Mouse (Mus musculus) lung, adult 2 months (tissue): ENCODE results near the gene Myh10. TPM values are rescaled to one million over a fixed set of nuclear protein-coding genes. Genes with fewer than 3 reads are reported as not detected.
"Not testable (repeated sequence)": the region's sequence is repeated elsewhere in the genome, so short reads cannot be mapped to it uniquely, and the experiment has no call there.

Experiments
- DNase-seq: peaks from one replicate; pipeline ENCODE4 v3.0.0; 2022
- H3K4me1 ChIP-seq: fragments of 200-500 bp; 2 replicates; pipeline ENCODE4 v1.6.1; 2011; ENCODE audit warnings: low read length; ENCODE audit not compliant: control insufficient read depth, insufficient read depth
- H3K4me3 ChIP-seq: fragments of 200-500 bp; replicated peaks from 2 replicates; pipeline ENCODE3; 2011; ENCODE audit warnings: low read depth, mild to moderate bottlenecking, control low read depth, low read length; ENCODE audit errors: extremely low read depth
- CTCF ChIP-seq: fragments of 200-500 bp; IDR thresholded peaks from 2 replicates; pipeline ENCODE4 v1.5.1; 2011; ENCODE audit warnings: mild to moderate bottlenecking, low read length, control low read depth; ENCODE audit not compliant: insufficient read depth
- POLR2A ChIP-seq: fragments of 200-500 bp; IDR thresholded peaks from 2 replicates; pipeline ENCODE4 v1.6.1; 2011; ENCODE audit warnings: low read depth, mild to moderate bottlenecking, control low read depth, low read length, borderline replicate concordance; ENCODE audit errors: extremely low read depth
- WGBS: fragments of 180-500 bp; shearing (Covaris S2); methylation state at CpG from one replicate; pipeline ENCODE4 v1.1.7; 2018; 5-methylcytosine and 5-hydroxymethylcytosine counted together
- polyA plus RNA-seq: library from polyadenylated mRNA; depleted of rRNA; stranded (reverse); fragments of >200 nt; gene quantifications from 2 replicates; pipeline ENCODE4 v1.2.3, GENCODE M21; 2012

The Myh10 gene
- polyA plus RNA-seq, 1 experiment: 123 TPM

- Histone ChIP-seq H3K4me3 (no peak overlapping the region), H3K4me1 (no peaks in the 10 kb centered on the region)
- peak; percentile 93 for TF ChIP-seq CTCF
- TF ChIP-seq POLR2A: no peak
- 34% methylated on average over 6 of the region's 6 CpGs for WGBS
- peak; percentile 76 for DNase-seq
Observed at GRCm38 (mm10) chr11:68807787-68808186, 116.4 kb downstream of the Myh10 start.

GRCm38 (mm10) chr11:68811881-68812577, 120.7 kb downstream of the Myh10 start:
- WGBS: 67% methylated on average over 9 of the region's 9 CpGs
- no peak for DNase-seq
- no peak overlapping the region for H3K4me3 ChIP-seq
- TF ChIP-seq CTCF (no peak), POLR2A (no peak)
- H3K4me1 ChIP-seq: no peaks in the 10 kb centered on the region

GRCm38 (mm10) chr11:68818416-68818815, 127.1 kb downstream of the Myh10 start:
- 82% methylated on average over 8 of the region's 8 CpGs for WGBS
- no peak for DNase-seq
- TF ChIP-seq POLR2A: no peak
- no peak for TF ChIP-seq CTCF
- Histone ChIP-seq H3K4me3 (no peak overlapping the region), H3K4me1 (no peaks in the 10 kb centered on the region)

GRCm38 (mm10) chr11:68819226-68819805, 128.0 kb downstream of the Myh10 start:
- H3K4me3 ChIP-seq: no peak overlapping the region
- DNase-seq: no peak
- no peaks in the 10 kb centered on the region for H3K4me1 ChIP-seq
- WGBS: 70% methylated on average over 14 of the region's 14 CpGs
- TF ChIP-seq CTCF (no peak), POLR2A (no peak)

GRCm38 (mm10) chr11:68822326-68822725, 131.0 kb downstream of the Myh10 start:
- no peak for DNase-seq
- 81% methylated on average over 15 of the region's 15 CpGs for whole genome bisulfite sequencing
- H3K4me1 ChIP-seq: 0 out of 2 replicates have a peak, but pooled peaks cover 4% of the 10 kb centered on the region
- no peak overlapping the region for H3K4me3 ChIP-seq
- TF ChIP-seq POLR2A: no peak

GRCm38 (mm10) chr11:68826735-68827134, 135.4 kb downstream of the Myh10 start:
- WGBS: 53% methylated on average over 3 of the region's 3 CpGs
- H3K4me3 ChIP-seq: no peak overlapping the region
- no peak for TF ChIP-seq POLR2A
- no peak for TF ChIP-seq CTCF
- no peak for DNase-seq
- H3K4me1 ChIP-seq: 0 out of 2 replicates have a peak, but pooled peaks cover 4% of the 10 kb centered on the region

GRCm38 (mm10) chr11:68831580-68831979, 140.2 kb downstream of the Myh10 start:
- 87% methylated on average over 5 of the region's 5 CpGs for WGBS
- H3K4me3 ChIP-seq, DNase-seq, H3K4me1 ChIP-seq: not testable (repeated sequence)

- Histone ChIP-seq H3K4me3 (no peak overlapping the region), H3K4me1 (no peaks in the 10 kb centered on the region)
- no peak for DNase-seq
- TF ChIP-seq CTCF: no peak
- TF ChIP-seq POLR2A: no peak
- 50% methylated on average over 4 of the region's 4 CpGs for WGBS
Observed at GRCm38 (mm10) chr11:68832793-68833192, 141.4 kb downstream of the Myh10 start.

- no peak overlapping the region for H3K4me3 ChIP-seq
- DNase-seq: no peak
- H3K4me1 ChIP-seq: no peaks in the 10 kb centered on the region
- TF ChIP-seq POLR2A (no peak), CTCF (no peak)
Observed at GRCm38 (mm10) chr11:68833593-68833992, 142.2 kb downstream of the Myh10 start.

GRCm38 (mm10) chr11:68835034-68835433, 143.7 kb downstream of the Myh10 start:
- TF ChIP-seq CTCF: no peak
- no peak for TF ChIP-seq POLR2A
- no peak for DNase-seq
- H3K4me3 ChIP-seq: no peak overlapping the region
- no peaks in the 10 kb centered on the region for H3K4me1 ChIP-seq
- WGBS: 80% methylated on average over 3 of the region's 3 CpGs

- no peak for DNase-seq
- Histone ChIP-seq H3K4me1 (no peaks in the 10 kb centered on the region), H3K4me3 (no peak overlapping the region)
- TF ChIP-seq CTCF (no peak), POLR2A (no peak)
- 79% methylated on average over 5 of the region's 5 CpGs for WGBS
Observed at GRCm38 (mm10) chr11:68839606-68840005, 148.2 kb downstream of the Myh10 start.
